Mouse (Mus musculus): Measurements from ENCODE around the gene Add3.

DNA sequence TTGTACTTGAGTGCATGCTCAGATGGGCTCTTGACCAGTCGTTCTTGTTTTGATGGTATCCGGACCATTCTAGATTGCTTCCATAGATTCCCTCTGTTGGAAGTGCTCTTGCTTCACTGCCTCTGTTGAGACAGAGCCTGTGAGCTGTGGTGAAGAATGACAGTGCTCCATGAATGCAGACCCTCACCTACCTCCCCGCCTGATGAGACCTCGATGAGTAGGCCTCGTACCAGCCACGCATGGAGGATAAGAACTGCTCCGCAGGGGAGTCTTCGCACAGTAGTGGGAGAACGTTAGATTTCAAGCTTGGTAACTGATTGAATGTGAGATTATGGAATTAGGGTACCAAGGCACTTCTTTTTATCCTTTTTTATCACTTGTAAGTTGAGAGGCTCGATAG is 56.7 kb downstream of the Add3 start:
- no peak for TF ChIP-seq CTCF (IDR thresholded peaks at IDR 0.05; ENCODE audit: low read depth, low read length)
- no peak for TF ChIP-seq GATA1 (IDR thresholded peaks at IDR 0.05; ENCODE audit: borderline replicate concordance, low read length)
- TF ChIP-seq TAL1 (conservative IDR thresholded peaks at IDR 0.05; ENCODE audit: low read depth, low read length) = no peak
- no peak for TF ChIP-seq GATA2 (IDR thresholded peaks at IDR 0.05; ENCODE audit: borderline replicate concordance, low read depth, low read length)
